Comparison of ENCODE assay signal across 14 mouse cellular contexts in genomic region chr4:107278188-107278707, GRCm38 (mm10). TPM values are rescaled to one million over a fixed set of nuclear protein-coding genes. Genes with fewer than 3 reads are reported as not detected.
DNase-seq lines count a peak whose midpoint lies in the region; ATAC-seq and TF ChIP-seq lines count a peak whose summit lies in the region.
"Had no signal": no experiment of that assay in that cellular context is flagged by ENCODE, and none has a peak within 500 bp of the region (broad histone marks: within the 10 kb centered on the region; RNA-seq: fewer than 3 reads in every experiment).

No protein-coding gene starts in this region.

- TF ChIP-seq CTCF in heart, adult 2 months (IDR thresholded peaks at IDR 0.05): no peak

- no peaks in the 10 kb centered on the region for H3K27me3 ChIP-seq in heart, embryonic 11.5 days (ENCODE audit: control insufficient read depth, insufficient read depth, low read length)
- H3K27me3 ChIP-seq in heart, adult 2 months (ENCODE audit: control insufficient read depth, insufficient read depth, low read length): no peaks in the 10 kb centered on the region
- H3K27me3 ChIP-seq in midbrain, embryonic 12.5 days: peaks cover 23% of the 10 kb centered on the region
- H3K27me3 ChIP-seq: intestine, embryonic 15.5 days had no signal

- TF ChIP-seq EP300 in heart, adult 2 months (IDR thresholded peaks at IDR 0.05; ENCODE audit: insufficient read depth, low read depth, low read length): no peak

- peak overlapping the region; percentile 14; the same call in 1 of the 2 replicates for H3K4me2 ChIP-seq in heart, embryonic 11.5 days
- H3K4me2 ChIP-seq in midbrain, embryonic 12.5 days (replicated peaks): peak overlapping the region; percentile 29
- H3K4me2 ChIP-seq: intestine, embryonic 15.5 days had no signal

- no peaks in the 10 kb centered on the region for H3K4me1 ChIP-seq in heart, embryonic 11.5 days (ENCODE audit: control insufficient read depth, insufficient read depth, low read length)
- no peaks in the 10 kb centered on the region for H3K4me1 ChIP-seq in heart, adult 2 months (ENCODE audit: control insufficient read depth, insufficient read depth, low read length)
- H3K4me1 ChIP-seq in midbrain, embryonic 12.5 days: peaks cover 10% of the 10 kb centered on the region
- H3K4me1 ChIP-seq: intestine, embryonic 15.5 days had no signal

- 18% methylated on average over 8 of the region's 8 CpGs for WGBS in heart, embryonic 11.5 days (ENCODE audit: insufficient replicate concordance)
- WGBS in heart, adult 2 months: 56% methylated on average over 8 of the region's 8 CpGs
- WGBS in midbrain, embryonic 12.5 days: 7% methylated on average over 8 of the region's 8 CpGs

- TF ChIP-seq POLR2A in heart, adult 2 months (IDR thresholded peaks at IDR 0.05; ENCODE audit: insufficient read depth, low read depth, low read length): no peak

- no peak overlapping the region for H3K4me3 ChIP-seq in heart, embryonic 11.5 days (ENCODE audit: low read depth, low read length)
- H3K4me3 ChIP-seq in heart, adult 2 months: no peak overlapping the region
- H3K4me3 ChIP-seq in midbrain, embryonic 12.5 days: no peak overlapping the region
- H3K4me3 ChIP-seq: intestine, embryonic 15.5 days; myocyte had no signal

- intact Hi-C loops in heart, adult 2 months (cut with DNase I): no loop called here

- no peaks in the 10 kb centered on the region; the same call in 1 of the 2 replicates for H3K36me3 ChIP-seq in heart, embryonic 11.5 days (ENCODE audit: control insufficient read depth, insufficient read depth, low read length)
- H3K36me3 ChIP-seq in heart, adult 2 months (ENCODE audit: control insufficient read depth, insufficient read depth, low read length): no peaks in the 10 kb centered on the region
- H3K36me3 ChIP-seq in midbrain, embryonic 12.5 days: peaks cover 6% of the 10 kb centered on the region; the same call in 1 of the 2 replicates
- H3K36me3 ChIP-seq: intestine, embryonic 15.5 days had no signal

- H3K79me2 ChIP-seq in heart, adult 2 months (replicated peaks; ENCODE audit: control insufficient read depth, insufficient read depth, low read length): no peaks in the 10 kb centered on the region

- no peak overlapping the region for H3K9ac ChIP-seq in heart, embryonic 11.5 days (ENCODE audit: low read depth, low read length)
- H3K9ac ChIP-seq in heart, adult 2 months (ENCODE audit: low read depth, low read length): no peak overlapping the region
- H3K9ac ChIP-seq in midbrain, embryonic 12.5 days (replicated peaks): peak overlapping the region; percentile 20; the same call in 1 of the 2 replicates
- H3K9ac ChIP-seq: intestine, embryonic 15.5 days; liver, postnatal 0 days had no signal

- no peaks in the 10 kb centered on the region for H3K9me3 ChIP-seq in heart, embryonic 11.5 days (replicated peaks; ENCODE audit: control insufficient read depth, low read length)
- H3K9me3 ChIP-seq in midbrain, embryonic 12.5 days: no peaks in the 10 kb centered on the region
- H3K9me3 ChIP-seq: intestine, embryonic 15.5 days had no signal

- DNase-seq in heart, adult 2 months: no peak
- DNase-seq in MN1 (ENCODE audit: low spot score): peak; percentile 7
- DNase-seq in embryo, embryonic 11 days: peak; percentile 23
- no peak for DNase-seq in cerebellum, adult 9-11 months
- DNase-seq: cerebellum, adult 11-12 months; gastrocnemius, postnatal 14 days; liver, postnatal 0 days had no signal

- ATAC-seq in heart, embryonic 11.5 days (replicated peaks; ENCODE audit: insufficient number of reproducible peaks, low FRiP score, low TSS enrichment): no peak
- ATAC-seq in midbrain, embryonic 12.5 days (ENCODE audit: low FRiP score, low read depth): peak; percentile 69
- no peak for ATAC-seq in inflammation-experienced regulatory T-cells, adult 6 months
- ATAC-seq in CD4-positive, CD25-positive, alpha-beta regulatory T cell, adult 4 months: no peak
- ATAC-seq: activated CD4-positive, CD25-positive, alpha-beta regulatory T cell, adult 4 months; intestine, embryonic 15.5 days; liver, postnatal 0 days had no signal

- no peak overlapping the region for H3K27ac ChIP-seq in heart, embryonic 11.5 days (ENCODE audit: low read depth, low read length)
- H3K27ac ChIP-seq in heart, adult 2 months: no peak overlapping the region
- peak overlapping the region; percentile 46 for H3K27ac ChIP-seq in midbrain, embryonic 12.5 days (replicated peaks)
- H3K27ac ChIP-seq: intestine, embryonic 15.5 days had no signal

RNA-seq across cellular contexts. Expression of gene Hspb11, which starts 24.9 kb away (rescaled TPM):
- 35.1 and 38.7 TPM in 2 replicates for polyA plus RNA-seq in heart, embryonic 11.5 days (2014; fragmentation: Nextera tagmentation; extraction: Ambion mirVana)
- 10 to 100 TPM in 1 of 2 experiments, 1 to 10 TPM in 1; 9.4 to 11.3 TPM for total RNA-seq in heart, adult 2 months (2021)
- 2.3 and 3.9 TPM in 2 replicates for polyA plus RNA-seq in heart, adult 2 months (2012; rRNA removed)
- 37.2 and 39.1 TPM in 2 replicates for polyA plus RNA-seq in midbrain, embryonic 12.5 days (2016; fragmentation: Nextera tagmentation; extraction: Ambion mirVana)
- polyA plus RNA-seq in inflammation-experienced regulatory T-cells, adult 6 months (2017; shearing (Covaris generic)): 10 to 100 TPM; 25.5 to 30.0 (median 25.5) TPM
- 10 to 100 TPM; 23.8 to 30.6 TPM for polyA plus RNA-seq in CD4-positive, CD25-positive, alpha-beta regulatory T cell, adult 4 months (2017; shearing (Covaris generic))

RNA-seq across cellular contexts. Expression of gene Lrrc42, which starts 24.9 kb away (rescaled TPM):
- polyA plus RNA-seq in heart, embryonic 11.5 days (2014; fragmentation: Nextera tagmentation; extraction: Ambion mirVana): 70.4 and 79.3 TPM in 2 replicates
- 10 to 100 TPM in 1 of 2 experiments, 1 to 10 TPM in 1; 9.6 to 10.1 TPM for total RNA-seq in heart, adult 2 months (2021)
- polyA plus RNA-seq in heart, adult 2 months (2012; rRNA removed): 5.0 and 8.6 TPM in 2 replicates
- polyA plus RNA-seq in midbrain, embryonic 12.5 days (2016; fragmentation: Nextera tagmentation; extraction: Ambion mirVana): 59.3 and 61.0 TPM in 2 replicates
- polyA plus RNA-seq in inflammation-experienced regulatory T-cells, adult 6 months (2017; shearing (Covaris generic)): 10 to 100 TPM; 18.8 to 25.8 (median 24.0) TPM
- polyA plus RNA-seq in CD4-positive, CD25-positive, alpha-beta regulatory T cell, adult 4 months (2017; shearing (Covaris generic)): 10 to 100 TPM; 17.8 to 22.9 TPM

RNA-seq across cellular contexts. Expression of gene Dio1, which starts 28.7 kb away (rescaled TPM):
- polyA plus RNA-seq in heart, embryonic 11.5 days (2014; fragmentation: Nextera tagmentation; extraction: Ambion mirVana): not detected in 2 replicates
- total RNA-seq in heart, adult 2 months (2021): not detected
- polyA plus RNA-seq in heart, adult 2 months (2012; rRNA removed): not detected in 2 replicates
- not detected in 2 replicates for polyA plus RNA-seq in midbrain, embryonic 12.5 days (2016; fragmentation: Nextera tagmentation; extraction: Ambion mirVana)
- polyA plus RNA-seq in inflammation-experienced regulatory T-cells, adult 6 months (2017; shearing (Covaris generic)): not detected
- polyA plus RNA-seq in CD4-positive, CD25-positive, alpha-beta regulatory T cell, adult 4 months (2017; shearing (Covaris generic)): not detected
- total RNA-seq: gastrocnemius, postnatal 14 days had no signal
- polyA plus RNA-seq: activated CD4-positive, CD25-positive, alpha-beta regulatory T cell, adult 4 months; myocyte had no signal

RNA-seq across cellular contexts. Expression of gene Yipf1, which starts 35.9 kb away (rescaled TPM):
- polyA plus RNA-seq in heart, embryonic 11.5 days (2014; fragmentation: Nextera tagmentation; extraction: Ambion mirVana): 41.6 and 43.8 TPM in 2 replicates
- 10 to 100 TPM; 17.6 to 19.3 TPM for total RNA-seq in heart, adult 2 months (2021)
- 23.3 and 28.9 TPM in 2 replicates for polyA plus RNA-seq in heart, adult 2 months (2012; rRNA removed)
- 39.6 and 41.9 TPM in 2 replicates for polyA plus RNA-seq in midbrain, embryonic 12.5 days (2016; fragmentation: Nextera tagmentation; extraction: Ambion mirVana)
- 100 to 1,000 TPM in 2 of 3 experiments, 10 to 100 TPM in 1; 84.1 to 102 (median 101) TPM for polyA plus RNA-seq in inflammation-experienced regulatory T-cells, adult 6 months (2017; shearing (Covaris generic))
- polyA plus RNA-seq in CD4-positive, CD25-positive, alpha-beta regulatory T cell, adult 4 months (2017; shearing (Covaris generic)): 10 to 100 TPM; 90.0 to 98.0 TPM

Comparison
In these comparisons a context has a peak if more than half of its experiments do, and no peak if none do; other contexts are left out.
1. DNase-seq: peak in MN1 (single experiment) and embryo, embryonic 11 days (single experiment); none in heart, adult 2 months (0 of 2) and cerebellum, adult 9-11 months (single experiment).